Mouse (Mus musculus) E14TG2a.4 (cell line): ENCODE data around the gene Golga4.

ENCODE experiments used
- CTCF ChIP-seq: conservative IDR thresholded peaks from 2 replicates; pipeline ENCODE4 v1.5.1; 2014; ENCODE audit warnings: low read length
- NANOG ChIP-seq: IDR thresholded peaks from 2 replicates; pipeline ENCODE4 v1.6.1; 2014; ENCODE audit warnings: borderline replicate concordance, low read length, mixed read lengths

- TF ChIP-seq CTCF = no peak
- no peak for TF ChIP-seq NANOG
Observed at GRCm38 (mm10) chr9:118585998-118586397, 79.9 kb downstream of the Golga4 start.
